Mouse (Mus musculus) MEL (cell line): ENCODE data around the gene Naa35. TPM values are rescaled to one million over a fixed set of nuclear protein-coding genes. Genes with fewer than 3 reads are reported as not detected.

Source experiments
- DNase-seq: peaks from one replicate; pipeline ENCODE4 v3.0.0; 2011; ENCODE audit warnings: low read depth, low spot score
- H3K27ac ChIP-seq: 2 replicates; pipeline ENCODE4 v1.5.1; 2012; ENCODE audit warnings: low read depth, mild to moderate bottlenecking, control low read depth, low read length, moderate library complexity; ENCODE audit not compliant: control insufficient read depth
- H3K27me3 ChIP-seq, 2 experiments: fragments of 150-350 bp in 1 of 2; sonication (generic) in 1 of 2; 2 replicates each; pipeline ENCODE4 v1.6.1; 2012; ENCODE audit warnings: low read length in 2 of 2, mild to moderate bottlenecking in 2 of 2, improper control_type of control experiment in 1 of 2, moderate library complexity in 1 of 2; ENCODE audit not compliant: insufficient read depth in 2 of 2, control insufficient read depth in 1 of 2
- H3K36me3 ChIP-seq, 2 experiments: 2 replicates each; pipeline ENCODE4 v1.6.1; 2012 to 2014; ENCODE audit warnings: low read length in 2 of 2, improper control_type of control experiment in 1 of 2, inconsistent platforms in 1 of 2, mild to moderate bottlenecking in 1 of 2; ENCODE audit not compliant: insufficient read depth in 2 of 2, control insufficient read depth in 1 of 2
- H3K4me1 ChIP-seq, 2 experiments: fragments of 150-350 bp in 1 of 2; sonication (generic) in 1 of 2; 2 replicates each; pipeline ENCODE4 v1.6.1; 2012; ENCODE audit warnings: low read length in 2 of 2, improper control_type of control experiment in 1 of 2, mild to moderate bottlenecking in 1 of 2; ENCODE audit not compliant: insufficient read depth in 2 of 2, control insufficient read depth in 1 of 2
- H3K4me3 ChIP-seq, 2 experiments: fragments of 150-350 bp in 1 of 2; sonication (generic) in 1 of 2; 2 replicates each; pipeline ENCODE4 v1.5.1; 2012; ENCODE audit warnings: low read depth in 2 of 2, low read length in 2 of 2, mild to moderate bottlenecking in 2 of 2, moderate library complexity in 2 of 2, control low read depth in 1 of 2, improper control_type of control experiment in 1 of 2; ENCODE audit not compliant: control insufficient read depth in 1 of 2, insufficient read depth in 1 of 2
- H3K79me2 ChIP-seq: 2 replicates; pipeline ENCODE4 v1.6.1; 2012; ENCODE audit warnings: mild to moderate bottlenecking, low read length, moderate library complexity; ENCODE audit not compliant: control insufficient read depth, poor library complexity, insufficient read depth
- H3K9ac ChIP-seq: 2 replicates; pipeline ENCODE4 v1.6.1; 2012; ENCODE audit warnings: low read depth, mild to moderate bottlenecking, control low read depth, low read length, moderate library complexity; ENCODE audit not compliant: control insufficient read depth, poor library complexity, severe bottlenecking
- H3K9me3 ChIP-seq: fragments of 150-350 bp; sonication (generic); replicated peaks from 2 replicates; pipeline ENCODE4 v1.6.1; 2012; ENCODE audit warnings: mild to moderate bottlenecking, low read length, improper control_type of control experiment, moderate library complexity; ENCODE audit not compliant: insufficient read depth
- BHLHE40 ChIP-seq: IDR thresholded peaks from 2 replicates; pipeline ENCODE4 v1.6.1; 2012; ENCODE audit warnings: low read depth, mild to moderate bottlenecking, inconsistent platforms, low read length, improper control_type of control experiment, borderline replicate concordance
- GABPA ChIP-seq: IDR thresholded peaks from 2 replicates; pipeline ENCODE4 v1.6.1; 2012; ENCODE audit warnings: low read depth, mild to moderate bottlenecking, inconsistent platforms, low read length, improper control_type of control experiment, moderate library complexity
- GATA1 ChIP-seq: IDR thresholded peaks from 2 replicates; pipeline ENCODE4 v1.6.1; 2011; ENCODE audit warnings: low read depth, low read length, improper control_type of control experiment
- MAFK ChIP-seq: IDR thresholded peaks from 2 replicates; pipeline ENCODE4 v1.6.1; 2011; ENCODE audit warnings: low read depth, mild to moderate bottlenecking, low read length, improper control_type of control experiment, borderline replicate concordance
- MAX ChIP-seq: IDR thresholded peaks from 2 replicates; pipeline ENCODE4 v1.6.1; 2011; ENCODE audit warnings: low read length, improper control_type of control experiment
- MXI1 ChIP-seq: IDR thresholded peaks from 2 replicates; pipeline ENCODE4 v1.6.1; 2011; ENCODE audit warnings: mild to moderate bottlenecking, low read depth, low read length, improper control_type of control experiment
- MYB ChIP-seq: IDR thresholded peaks from 2 replicates; pipeline ENCODE4 v1.6.1; 2011; ENCODE audit warnings: mild to moderate bottlenecking, low read depth, low read length, improper control_type of control experiment
- POLR2AphosphoS2 ChIP-seq: IDR thresholded peaks from 2 replicates; pipeline ENCODE4 v1.6.1; 2011; ENCODE audit warnings: low read length, improper control_type of control experiment
- POLR2AphosphoS5 ChIP-seq: IDR thresholded peaks from 2 replicates; pipeline ENCODE4 v1.6.1; 2012; ENCODE audit warnings: low read depth, borderline replicate concordance, mild to moderate bottlenecking, inconsistent platforms, low read length, moderate library complexity, mixed read lengths
- RCOR1 ChIP-seq: IDR thresholded peaks from 2 replicates; pipeline ENCODE4 v1.6.1; 2012; ENCODE audit warnings: low read depth, mild to moderate bottlenecking, inconsistent platforms, low read length, improper control_type of control experiment
- SIN3A ChIP-seq: IDR thresholded peaks from 2 replicates; pipeline ENCODE4 v1.6.1; 2012; ENCODE audit warnings: low read length, improper control_type of control experiment, inconsistent platforms
- SMC3 ChIP-seq: IDR thresholded peaks from 2 replicates; pipeline ENCODE4 v1.6.1; 2011; ENCODE audit warnings: low read depth, low read length, improper control_type of control experiment
- TAL1 ChIP-seq: IDR thresholded peaks from 2 replicates; pipeline ENCODE4 v1.6.1; 2012; ENCODE audit warnings: mild to moderate bottlenecking, inconsistent platforms, low read length, moderate library complexity, mixed read lengths
- USF1 ChIP-seq: IDR thresholded peaks from 2 replicates; pipeline ENCODE4 v1.6.1; 2014; ENCODE audit warnings: low read depth, mild to moderate bottlenecking, inconsistent platforms, low read length, improper control_type of control experiment, moderate library complexity
- ZKSCAN1 ChIP-seq: IDR thresholded peaks from 2 replicates; pipeline ENCODE4 v1.6.1; 2012; ENCODE audit warnings: low read depth, mild to moderate bottlenecking, inconsistent platforms, low read length, improper control_type of control experiment, moderate library complexity
- ZMIZ1 ChIP-seq: IDR thresholded peaks from 2 replicates; pipeline ENCODE4 v1.6.1; 2012; ENCODE audit warnings: low read depth, mild to moderate bottlenecking, inconsistent platforms, low read length, improper control_type of control experiment, moderate library complexity
- ZNF384 ChIP-seq: IDR thresholded peaks from 2 replicates; pipeline ENCODE4 v1.6.1; 2012; ENCODE audit warnings: low read depth, mild to moderate bottlenecking, inconsistent platforms, low read length, improper control_type of control experiment
- polyA plus RNA-seq, 2 experiments: library from polyadenylated mRNA; stranded (reverse) in 1 of 2; unstranded in 1 of 2; fragments of >175 nt in 1 of 2; fragments of >200 nt in 1 of 2; gene quantifications; 2 replicates each; pipeline versions ENCODE4 v1.2.1 to v1.2.4; 2012; ENCODE audit warnings: low replicate concordance in 2 of 2, low read depth in 1 of 2; ENCODE audit not compliant: insufficient read length in 2 of 2, insufficient read depth in 1 of 2, missing spikeins in 1 of 2
- total RNA-seq: library from RNA; depleted of rRNA; stranded (reverse); fragments of 300-350 nt; gene quantifications from 2 replicates; pipeline ENCODE4 v1.2.3, GENCODE M21; 2012

The Naa35 gene
- total and polyA plus RNA-seq, 3 experiments = 19.5 to 44.4 TPM; not detected in 1

DNA sequence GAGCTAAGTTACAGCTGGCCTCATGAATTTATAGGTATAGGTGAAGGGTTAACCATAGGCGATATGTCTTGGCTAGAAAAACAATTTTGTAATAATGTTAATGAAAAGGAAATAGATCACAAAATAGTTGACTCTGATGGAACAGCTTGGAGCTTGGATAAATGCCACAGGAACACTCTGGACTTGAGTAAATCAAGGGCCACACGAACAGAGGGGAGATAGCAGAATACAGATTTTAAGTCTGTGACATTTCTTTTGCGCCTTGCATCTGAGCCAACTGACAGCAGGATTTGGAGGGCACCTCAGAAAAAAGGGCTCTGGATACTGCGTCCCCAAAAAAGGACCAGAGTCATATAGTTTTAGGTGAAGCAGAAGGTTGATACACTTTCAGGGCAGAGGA lies 20.6 kb upstream of the Naa35 start:
- Histone ChIP-seq H3K27ac (no peak overlapping the region), H3K27me3 (no peaks in the 10 kb centered on the region), H3K9me3 (no peaks in the 10 kb centered on the region), H3K36me3 (no peaks in the 10 kb centered on the region), H3K79me2 (no peaks in the 10 kb centered on the region), H3K4me3 (no peak overlapping the region), H3K9ac (no peak overlapping the region), H3K4me1 (peaks cover 0 to 5% of the 10 kb centered on the region in 2 experiments; a peak in 2 of 4 replicates)
- DNase-seq = no peak
- no peak for TF ChIP-seq POLR2AphosphoS2
- TF ChIP-seq MXI1 = no peak
- no peak for TF ChIP-seq ZMIZ1
- TF ChIP-seq USF1 = no peak
- no peak for TF ChIP-seq RCOR1
- no peak for TF ChIP-seq TAL1
- no peak for TF ChIP-seq GABPA

DNA sequence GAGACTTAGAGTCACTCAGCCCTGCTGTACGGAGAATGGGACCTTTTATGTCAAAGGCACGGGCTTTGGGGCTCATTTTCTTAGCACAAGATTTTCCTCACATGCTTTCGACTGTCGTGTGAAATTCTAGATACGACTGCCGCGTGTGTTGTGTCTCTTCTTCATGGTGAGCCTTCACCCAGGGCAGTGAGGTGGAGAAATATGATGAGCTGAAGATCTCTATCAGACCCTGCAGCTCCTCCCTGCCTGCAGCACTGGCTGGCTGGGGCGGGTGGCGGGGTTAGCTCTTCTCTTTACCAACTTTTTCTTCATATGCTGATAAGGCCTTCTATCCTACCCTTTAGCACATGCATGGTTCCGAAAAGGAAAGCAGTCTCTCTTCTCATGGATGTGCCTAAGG lies 20.1 kb upstream of the Naa35 start:
- TF ChIP-seq BHLHE40 (no peak), SIN3A (no peak), SMC3 (no peak), ZNF384 (no peak), RCOR1 (no peak), MYB (no peak), MAFK (no peak), ZKSCAN1 (no peak), MAX (no peak), USF1 (no peak)
- no peak overlapping the region for H3K27ac ChIP-seq
- H3K36me3 ChIP-seq = no peaks in the 10 kb centered on the region
- H3K79me2 ChIP-seq = no peaks in the 10 kb centered on the region
- DNase-seq = no peak
- no peaks in the 10 kb centered on the region for H3K27me3 ChIP-seq
- no peak overlapping the region for H3K4me3 ChIP-seq
- peaks cover 0 to 5% of the 10 kb centered on the region in 2 experiments; a peak in 2 of 4 replicates for H3K4me1 ChIP-seq
- no peak overlapping the region for H3K9ac ChIP-seq
- H3K9me3 ChIP-seq = no peaks in the 10 kb centered on the region

DNA sequence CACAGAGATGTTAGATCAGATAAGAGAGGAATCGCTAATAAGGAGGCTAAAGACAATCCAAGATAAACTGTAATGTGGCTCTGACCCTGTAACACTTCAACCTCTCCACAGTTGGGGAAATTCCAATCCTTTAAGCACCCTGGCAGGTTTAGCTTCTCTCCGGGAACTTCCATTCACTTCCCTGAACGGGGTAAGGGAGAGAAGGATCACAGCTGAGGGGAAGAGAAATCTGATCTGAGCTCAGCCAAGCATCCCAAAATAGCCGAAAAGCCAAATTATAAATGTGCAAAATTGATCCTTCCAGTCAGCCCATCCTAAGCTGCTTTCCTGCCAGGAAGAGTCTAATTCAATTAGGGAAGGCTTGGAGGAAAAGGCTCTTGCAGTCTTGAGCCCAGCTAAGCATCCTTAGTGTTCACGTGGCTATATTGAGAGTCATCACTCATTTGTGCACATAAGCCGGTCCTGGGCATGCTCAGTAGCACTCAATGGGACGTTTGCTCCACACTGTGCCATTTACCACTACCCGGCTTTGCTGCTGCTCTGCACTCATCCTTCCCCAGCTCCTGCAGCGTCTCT lies 19.0 kb upstream of the Naa35 start:
- no peak for DNase-seq
- H3K4me1 ChIP-seq = peaks cover 0 to 4% of the 10 kb centered on the region in 2 experiments; a peak in 2 of 4 replicates
- no peaks in the 10 kb centered on the region for H3K36me3 ChIP-seq
- no peaks in the 10 kb centered on the region for H3K27me3 ChIP-seq
- no peaks in the 10 kb centered on the region for H3K79me2 ChIP-seq
- H3K9me3 ChIP-seq = no peaks in the 10 kb centered on the region
- no peak overlapping the region for H3K4me3 ChIP-seq
- no peak overlapping the region for H3K9ac ChIP-seq
- no peak overlapping the region for H3K27ac ChIP-seq
- TF ChIP-seq ZNF384 = no peak
- no peak for TF ChIP-seq BHLHE40
- TF ChIP-seq GATA1 = no peak
- TF ChIP-seq POLR2AphosphoS5 = no peak
